Mouse (Mus musculus) layer of hippocampus, postnatal 36 days (tissue): ENCODE data around the gene Armh4. TPM values are rescaled to one million over a fixed set of nuclear protein-coding genes. Genes with fewer than 3 reads are reported as not detected.

Source experiments
- DNase-seq, 2 experiments: peaks; one replicate each; pipeline ENCODE4 v3.0.0; 2022
- total RNA-seq, 2 experiments: library from RNA; stranded (reverse); gene quantifications; 2 replicates each; pipeline ENCODE4 v1.2.3; 2021

The Armh4 gene
- total RNA-seq, 2 experiments from 2014 or later, result 27.2 to 30.7 TPM

DNA sequence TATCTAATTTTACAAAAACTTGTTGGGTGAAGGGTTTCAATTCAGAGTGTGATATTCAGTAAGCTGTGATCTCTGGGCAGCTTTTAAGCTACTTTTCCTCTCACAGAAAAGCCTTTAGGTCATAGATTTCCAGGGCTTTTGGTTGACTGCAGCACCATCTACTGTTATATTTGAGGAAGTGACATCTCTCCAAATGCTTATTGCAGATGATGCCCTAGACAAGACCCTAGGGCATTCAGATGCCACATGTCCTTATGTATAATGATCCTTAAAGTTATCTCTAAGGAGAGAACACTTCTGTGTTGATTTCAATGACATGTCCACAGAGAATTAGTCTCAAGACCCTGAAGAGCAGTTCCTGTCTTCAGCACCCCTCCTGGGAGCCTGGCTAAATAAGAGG lies 49.2 kb downstream of the Armh4 start:
- DNase-seq, result no peak

DNA sequence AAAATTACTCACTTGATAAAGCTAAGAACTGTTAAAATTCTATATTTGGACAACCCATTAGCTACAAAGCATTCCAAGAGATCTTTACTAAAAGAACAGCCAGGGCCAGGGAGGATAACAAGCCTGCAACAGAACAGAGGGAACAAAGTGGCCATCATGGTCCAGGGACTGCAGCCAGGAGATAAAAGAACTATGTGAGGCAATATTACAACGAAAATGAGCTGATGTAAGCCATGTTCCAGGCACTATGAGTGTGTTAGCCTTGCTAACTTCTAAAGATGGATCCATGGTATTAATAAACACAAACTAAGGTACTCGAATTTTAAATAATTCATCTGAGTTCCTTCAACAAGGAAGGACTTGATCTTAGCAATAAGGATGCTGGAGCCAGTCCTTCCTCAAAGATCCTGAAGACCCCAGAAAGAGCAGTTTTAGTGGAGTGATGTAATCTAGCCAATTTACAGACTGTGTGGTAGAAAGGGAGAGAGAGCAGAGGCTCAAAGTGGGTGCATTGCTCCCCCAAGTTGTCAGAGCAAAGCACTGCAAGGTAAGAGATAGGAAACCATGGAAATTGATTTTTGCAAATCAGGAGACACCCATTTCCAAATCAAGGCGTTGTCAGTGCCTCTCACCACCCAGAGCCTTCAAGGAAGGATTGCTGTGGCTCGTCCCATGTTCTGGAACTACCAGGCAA lies 59.7 kb downstream of the Armh4 start:
- DNase-seq, result peak in 1 of 2 experiments; percentile 20

DNA sequence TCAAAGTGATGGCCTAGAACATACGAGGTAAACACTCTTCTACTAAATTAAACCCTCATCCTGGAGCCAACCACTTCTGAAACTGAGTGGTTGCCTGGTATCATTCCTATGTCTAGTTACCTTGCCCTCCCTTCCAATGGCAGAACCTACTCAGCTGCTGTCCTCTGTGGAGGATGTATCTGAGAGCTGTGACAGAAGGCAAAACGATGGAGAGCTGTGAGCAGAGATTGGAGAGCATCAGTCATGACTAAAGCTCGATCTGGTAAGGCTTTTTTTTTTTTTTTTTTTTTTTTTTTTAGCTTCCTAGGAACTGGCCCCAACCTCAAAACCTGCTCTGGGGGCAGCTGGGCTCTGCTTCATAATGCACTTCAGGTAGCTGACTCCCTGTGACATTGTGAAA lies 60.4 kb downstream of the Armh4 start:
- no peak for DNase-seq

DNA sequence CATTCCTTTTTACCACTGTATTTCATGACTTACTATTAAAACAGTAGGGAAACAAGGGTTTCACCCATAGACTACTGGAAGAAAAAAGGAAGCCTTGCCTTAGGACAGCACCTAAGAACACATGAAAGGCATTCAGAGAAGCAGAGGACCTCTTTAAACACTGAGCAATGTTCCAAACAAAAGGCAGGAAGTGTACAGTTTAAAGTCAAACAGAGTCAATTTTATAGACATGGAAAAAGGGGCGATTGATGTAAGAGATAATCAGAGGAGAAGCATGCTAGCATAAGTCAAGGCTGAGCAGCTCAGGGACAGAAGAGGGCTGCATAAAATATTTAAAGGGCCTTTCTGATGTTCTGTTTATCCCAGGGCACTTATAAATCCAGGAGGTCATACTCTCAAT lies 61.9 kb downstream of the Armh4 start:
- DNase-seq, result no peak

DNA sequence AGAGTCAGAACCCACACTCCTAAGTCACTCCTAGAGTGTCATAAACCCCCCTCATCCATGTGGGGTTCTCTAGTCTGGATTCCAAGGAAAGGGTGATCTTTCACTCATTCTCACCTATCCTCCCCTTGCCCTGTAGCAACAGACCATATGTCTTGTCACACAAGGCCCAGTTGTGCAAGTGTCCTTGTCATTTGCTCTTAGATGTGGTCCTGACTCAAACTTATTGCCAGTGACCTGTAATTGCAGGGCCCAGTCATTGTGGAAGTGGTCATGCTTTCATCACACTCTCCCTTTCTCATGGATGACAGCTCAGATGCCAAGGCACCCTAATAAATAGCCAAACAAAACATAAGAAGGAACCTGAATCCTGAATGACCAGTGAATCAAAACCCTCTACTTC lies 63.5 kb downstream of the Armh4 start:
- no peak for DNase-seq

DNA sequence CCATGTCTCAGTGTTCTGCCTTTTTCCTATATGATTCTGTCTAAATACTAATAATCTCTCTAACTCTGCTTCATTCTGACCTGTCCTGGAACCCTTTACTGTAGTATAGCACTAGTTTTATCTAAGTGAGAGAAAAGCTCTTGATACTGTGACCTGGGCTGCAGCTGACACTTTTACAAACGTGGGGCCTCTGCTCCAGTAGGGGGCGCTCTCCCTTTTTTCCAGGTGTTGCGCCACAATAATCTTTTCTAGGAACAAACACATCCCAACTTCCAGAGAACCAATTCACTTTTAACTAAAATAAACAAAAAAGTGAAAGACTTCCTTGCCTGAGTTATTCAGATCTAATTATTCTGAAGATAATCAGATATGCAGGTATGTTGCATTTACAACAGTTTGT lies 72.2 kb downstream of the Armh4 start:
- no peak for DNase-seq

DNA sequence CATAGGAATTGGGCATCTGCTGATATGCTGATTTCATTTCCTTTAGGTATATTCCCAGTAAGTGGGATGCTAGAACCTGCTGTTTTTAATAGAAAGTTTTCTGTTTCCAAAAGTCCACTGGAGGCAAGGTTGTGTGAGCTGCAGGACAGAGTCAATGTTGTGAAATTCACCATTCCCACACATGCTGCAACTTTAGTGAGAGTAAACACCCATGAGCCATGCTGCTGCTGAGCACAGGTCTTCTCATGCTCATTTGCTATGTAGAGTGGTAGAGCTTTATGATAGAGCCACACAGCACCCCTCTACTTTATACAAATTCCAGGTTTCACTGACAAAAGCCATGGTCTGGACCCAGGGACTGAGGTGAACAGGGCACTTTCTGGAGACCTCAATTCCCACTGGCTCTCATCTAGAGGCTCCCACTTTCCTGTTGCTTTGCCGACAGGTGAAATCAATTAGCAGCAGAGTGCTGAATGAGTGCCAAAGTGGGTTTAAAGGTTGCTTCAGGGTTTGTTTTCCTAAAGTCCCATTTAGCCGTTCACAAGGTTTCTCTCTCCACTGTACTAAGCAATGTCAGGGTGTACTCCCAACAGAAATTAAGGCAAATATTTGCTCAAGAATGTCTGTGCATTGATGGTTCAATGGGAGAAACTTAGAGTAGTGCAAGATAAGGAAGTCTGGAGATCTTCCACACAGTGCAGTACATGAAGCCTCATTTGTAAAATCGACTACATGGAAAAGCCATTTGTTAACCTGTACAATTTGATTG lies 79.6 kb downstream of the Armh4 start:
- no peak for DNase-seq

DNA sequence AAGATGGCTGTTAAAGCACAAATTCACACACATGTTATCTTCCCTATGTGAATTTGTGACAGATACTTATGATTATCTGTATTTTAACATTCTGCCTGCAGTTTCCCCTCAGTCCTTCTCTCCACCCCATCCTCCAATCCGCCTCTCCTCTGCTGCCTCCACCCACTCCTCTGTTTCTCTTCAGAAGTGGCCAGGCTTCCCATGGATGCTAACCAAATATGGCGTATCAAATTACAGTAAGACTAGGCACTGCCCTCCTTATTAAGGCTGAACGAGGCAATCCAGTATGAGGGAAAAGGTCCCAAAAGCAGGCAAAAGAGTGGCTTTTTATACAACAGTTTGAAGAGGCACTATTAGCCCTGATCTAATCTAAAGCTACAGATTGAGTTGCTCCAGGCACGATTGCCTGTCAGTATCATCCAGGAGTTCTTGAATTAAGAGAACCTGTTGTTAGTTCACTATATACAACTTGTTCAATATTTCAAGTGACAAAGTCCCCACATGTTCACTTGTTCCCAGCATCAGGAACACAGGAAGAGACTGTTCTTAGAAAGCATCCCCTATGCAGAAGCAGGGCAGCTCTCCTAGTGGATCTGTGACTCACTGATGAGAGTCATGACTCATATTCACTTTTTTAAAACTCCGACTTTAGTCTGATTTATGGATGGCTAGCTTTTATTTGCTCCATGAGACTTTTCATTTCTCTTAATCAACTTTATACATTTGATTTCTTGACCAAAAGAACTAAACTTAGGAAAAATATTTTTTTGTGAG lies 103.5 kb downstream of the Armh4 start:
- no peak for DNase-seq

DNA sequence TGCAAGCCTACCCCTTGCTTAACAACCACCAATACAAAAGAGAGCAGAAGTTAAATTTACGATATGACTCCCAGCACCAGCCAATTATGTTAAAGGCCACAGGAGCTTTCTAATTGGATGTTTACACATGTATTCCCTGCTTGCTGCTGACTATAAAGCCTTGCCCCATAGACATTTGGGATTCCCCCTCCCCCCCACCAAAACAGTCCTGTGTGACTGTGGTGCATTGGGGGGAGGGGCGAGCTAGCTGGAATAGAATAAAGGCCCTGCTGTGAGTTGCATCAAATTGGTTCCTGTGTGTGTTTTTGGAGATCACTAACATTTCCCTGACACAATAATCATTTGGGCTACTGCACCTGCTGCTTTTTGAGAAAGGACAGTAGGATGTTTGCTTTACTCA lies 106.6 kb downstream of the Armh4 start:
- DNase-seq, result no peak

DNA sequence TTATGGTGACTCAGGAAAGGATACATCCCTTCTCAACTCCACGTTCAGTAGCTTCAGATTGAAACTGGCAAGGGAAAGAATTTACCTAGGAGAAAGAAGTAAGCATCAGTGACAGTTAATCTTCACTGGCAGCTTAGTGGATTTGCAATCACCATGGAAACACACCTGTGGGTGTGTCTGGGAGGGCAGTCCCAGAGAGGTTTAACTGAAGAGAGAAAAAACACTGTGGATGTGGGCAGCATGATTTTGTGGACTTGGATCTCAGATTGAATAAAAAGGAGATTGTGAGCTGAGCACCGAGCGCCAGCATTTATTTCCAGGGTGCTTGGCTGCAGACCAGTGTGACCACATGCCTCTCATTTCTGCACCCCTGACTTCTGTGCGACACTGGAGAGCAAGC lies 122.7 kb downstream of the Armh4 start:
- no peak for DNase-seq

DNA sequence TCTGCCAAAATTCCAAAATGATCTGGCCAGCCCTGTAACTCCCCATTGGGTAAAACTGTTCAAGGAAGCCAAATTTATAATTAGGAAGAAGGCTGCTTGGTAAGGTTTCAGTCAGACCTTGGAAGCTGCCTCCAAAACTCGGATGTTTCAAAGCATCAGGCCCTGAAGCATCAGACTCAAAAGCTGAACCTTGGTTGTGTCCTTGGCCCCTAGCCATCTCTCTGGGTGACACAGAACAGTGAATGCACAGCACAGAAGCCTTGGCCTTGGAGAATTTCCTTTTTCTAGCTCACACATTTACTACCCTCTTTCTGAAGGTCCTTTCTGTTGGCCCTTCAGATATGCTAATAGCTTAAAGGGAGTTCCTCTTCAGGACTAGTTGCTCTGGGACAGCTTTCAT lies 134.0 kb downstream of the Armh4 start:
- DNase-seq, result no peak

DNA sequence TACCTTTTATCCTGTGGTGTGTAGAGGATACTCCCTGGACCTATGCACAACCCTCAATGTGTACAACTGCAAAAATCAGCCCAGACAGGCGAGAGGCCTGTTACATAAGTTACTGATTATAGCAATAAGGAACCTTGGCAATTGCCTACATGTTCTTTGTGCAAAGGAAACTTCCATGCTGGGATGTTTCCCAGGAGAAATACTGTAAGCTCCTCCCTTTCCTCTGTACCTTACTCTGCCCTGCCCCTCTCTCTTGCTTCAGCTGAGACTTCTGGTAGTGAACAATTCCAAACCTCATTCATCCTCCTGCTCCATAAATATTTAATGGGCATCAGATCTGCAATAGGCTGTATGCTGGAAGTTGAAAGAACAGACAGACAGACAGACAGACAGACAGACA lies 145.8 kb downstream of the Armh4 start:
- no peak for DNase-seq

DNA sequence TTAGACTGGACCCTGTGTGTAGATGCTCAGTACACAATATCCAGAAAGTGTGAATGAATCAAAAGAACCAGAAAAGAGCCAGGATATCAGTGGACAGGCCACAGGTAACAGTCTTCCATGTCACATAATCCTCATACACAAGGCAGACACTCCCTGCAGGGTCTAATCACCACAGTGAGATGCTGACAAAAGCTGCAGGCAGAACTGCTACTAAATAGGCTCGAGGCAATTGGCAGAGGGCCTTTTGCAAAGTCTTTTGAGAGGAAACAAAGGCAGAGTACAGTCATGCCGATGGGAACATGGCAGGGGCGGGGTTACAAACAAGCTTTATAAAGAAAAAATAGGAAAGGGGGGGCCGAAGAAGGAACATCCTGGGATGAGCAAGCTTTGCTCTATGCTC lies 157.1 kb downstream of the Armh4 start:
- DNase-seq, result no peak

Other genes starting within 250 kb of the Armh4 start
- not detected for gene Olfr722, start 118.6 kb upstream of the Armh4 start, total RNA-seq
- gene Olfr723, start 148.4 kb upstream of the Armh4 start, total RNA-seq, result not detected
- gene Olfr724, start 179.9 kb upstream of the Armh4 start, total RNA-seq, result not detected